Mouse (Mus musculus) hindbrain, embryonic 16.5 days (tissue): ENCODE results near the gene Syt1. TPM values are rescaled to one million over a fixed set of nuclear protein-coding genes. Genes with fewer than 3 reads are reported as not detected.
A peak's percentile ranks its signal among the peaks of the same experiment; 100 is the strongest.

Source experiments
- ATAC-seq: fragments of 200-750 bp; cut with Nextera tagmentation; 2 replicates; pipeline ENCODE4 v1.8.0; 2017; ENCODE audit warnings: moderate TSS enrichment, moderate library complexity
- H3K27ac ChIP-seq: fragments of 300-500 bp; sonication (generic); 2 replicates; pipeline ENCODE4 v1.5.1; 2014; ENCODE audit warnings: low read depth, mild to moderate bottlenecking, control low read depth, low read length, moderate library complexity
- H3K27me3 ChIP-seq: fragments of 300-500 bp; sonication (generic); replicated peaks from 2 replicates; pipeline ENCODE4 v1.6.1; 2014; ENCODE audit warnings: low read length; ENCODE audit not compliant: control insufficient read depth, insufficient read depth
- H3K36me3 ChIP-seq: fragments of 300-500 bp; sonication (generic); 2 replicates; pipeline ENCODE4 v1.6.1; 2014; ENCODE audit warnings: mild to moderate bottlenecking, low read length, moderate library complexity, mixed read lengths; ENCODE audit not compliant: control insufficient read depth, insufficient read depth
- H3K4me1 ChIP-seq: fragments of 300-500 bp; sonication (generic); 2 replicates; pipeline ENCODE4 v1.6.1; 2014; ENCODE audit warnings: low read depth, low read length; ENCODE audit not compliant: control insufficient read depth, insufficient read depth
- H3K4me2 ChIP-seq: fragments of 300-500 bp; sonication (generic); 2 replicates; pipeline ENCODE4 v1.6.1; 2014; ENCODE audit warnings: mild to moderate bottlenecking, low read length, control low read depth, moderate library complexity
- H3K4me3 ChIP-seq: fragments of 300-500 bp; sonication (generic); 2 replicates; pipeline ENCODE4 v1.5.1; 2014; ENCODE audit warnings: mild to moderate bottlenecking, low read length, control low read depth, moderate library complexity
- H3K9ac ChIP-seq: fragments of 300-500 bp; sonication (generic); 2 replicates; pipeline ENCODE4 v1.6.1; 2014; ENCODE audit warnings: low read depth, mild to moderate bottlenecking, control low read depth, low read length, moderate library complexity
- H3K9me3 ChIP-seq: fragments of 300-500 bp; sonication (generic); 2 replicates; pipeline ENCODE4 v1.6.1; 2014; ENCODE audit warnings: mild to moderate bottlenecking, low read length, moderate library complexity; ENCODE audit not compliant: control insufficient read depth
- WGBS: fragments of 180-500 bp; shearing (Covaris S2); extraction: QIAGEN DNeasy Blood & Tissue Kit; methylation state at CpG from one replicate; pipeline ENCODE4 v1.1.7; 2014; 5-methylcytosine and 5-hydroxymethylcytosine counted together
- polyA plus RNA-seq: library from polyadenylated mRNA; unstranded; fragments of >200 nt; fragmentation: Nextera tagmentation; extraction: Ambion mirVana; gene quantifications from 2 replicates; pipeline ENCODE4 v1.2.1, GENCODE M21; 2015

The Syt1 gene
- polyA plus RNA-seq, 1 experiment from 2014 or later: 149 TPM

- no peaks in the 10 kb centered on the region for H3K36me3 ChIP-seq
- no peak overlapping the region for H3K9ac ChIP-seq
- no peaks in the 10 kb centered on the region for H3K27me3 ChIP-seq
- H3K4me3 ChIP-seq: no peak overlapping the region
- no peak for ATAC-seq
- H3K4me2 ChIP-seq: no peak overlapping the region
- H3K4me1 ChIP-seq: no peaks in the 10 kb centered on the region
- no peak overlapping the region for H3K27ac ChIP-seq
- 58% methylated on average over 6 of the region's 6 CpGs for WGBS
- H3K9me3 ChIP-seq: no peaks in the 10 kb centered on the region
Observed at GRCm38 (mm10) chr10:108815339-108815738, 195.4 kb downstream of the Syt1 start.

DNA sequence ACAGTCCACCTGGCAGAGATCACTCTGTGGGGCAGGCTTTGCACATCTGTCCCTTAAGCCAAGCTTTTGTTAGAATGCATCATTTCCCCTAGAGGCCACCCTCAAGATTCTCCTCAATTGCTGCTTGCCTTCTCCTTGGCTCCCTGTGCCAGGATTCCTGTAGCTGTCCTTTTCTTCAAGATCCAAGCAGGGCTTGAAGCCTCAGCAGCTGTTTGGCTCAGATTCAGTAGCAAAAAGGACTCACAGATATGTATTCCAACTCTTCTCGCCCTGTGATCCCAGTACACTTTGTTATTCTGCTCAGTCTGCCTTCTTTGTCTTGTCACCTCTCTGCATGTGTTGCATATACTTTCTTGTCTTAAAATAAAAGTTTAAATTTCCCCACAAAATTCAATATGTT lies 206.4 kb downstream of the Syt1 start:
- H3K4me3 ChIP-seq: no peak overlapping the region
- H3K36me3 ChIP-seq: no peaks in the 10 kb centered on the region
- WGBS: 58% methylated on average over 1 of the region's 1 CpGs
- no peaks in the 10 kb centered on the region for H3K27me3 ChIP-seq
- ATAC-seq: no peak
- no peaks in the 10 kb centered on the region for H3K9me3 ChIP-seq
- H3K4me2 ChIP-seq: no peak overlapping the region
- H3K27ac ChIP-seq: no peak overlapping the region
- H3K9ac ChIP-seq: no peak overlapping the region
- no peaks in the 10 kb centered on the region for H3K4me1 ChIP-seq

- Histone ChIP-seq H3K4me1 (no peaks in the 10 kb centered on the region), H3K9ac (no peak overlapping the region), H3K4me3 (no peak overlapping the region), H3K36me3 (no peaks in the 10 kb centered on the region), H3K27me3 (no peaks in the 10 kb centered on the region), H3K4me2 (no peak overlapping the region), H3K27ac (no peak overlapping the region), H3K9me3 (no peaks in the 10 kb centered on the region)
- 76% methylated on average over 7 of the region's 7 CpGs for WGBS
- ATAC-seq: no peak
Observed at GRCm38 (mm10) chr10:108800776-108801175, 210.0 kb downstream of the Syt1 start.

- H3K27me3 ChIP-seq: no peaks in the 10 kb centered on the region
- ATAC-seq: no peak
- no peak overlapping the region for H3K4me3 ChIP-seq
- H3K27ac ChIP-seq: no peak overlapping the region
- H3K4me1 ChIP-seq: no peaks in the 10 kb centered on the region
- H3K9ac ChIP-seq: no peak overlapping the region
- no peak overlapping the region for H3K4me2 ChIP-seq
- WGBS: 66% methylated on average over 4 of the region's 4 CpGs
- H3K36me3 ChIP-seq: no peaks in the 10 kb centered on the region
- no peaks in the 10 kb centered on the region for H3K9me3 ChIP-seq
Observed at GRCm38 (mm10) chr10:108798826-108799225, 212.0 kb downstream of the Syt1 start.

DNA sequence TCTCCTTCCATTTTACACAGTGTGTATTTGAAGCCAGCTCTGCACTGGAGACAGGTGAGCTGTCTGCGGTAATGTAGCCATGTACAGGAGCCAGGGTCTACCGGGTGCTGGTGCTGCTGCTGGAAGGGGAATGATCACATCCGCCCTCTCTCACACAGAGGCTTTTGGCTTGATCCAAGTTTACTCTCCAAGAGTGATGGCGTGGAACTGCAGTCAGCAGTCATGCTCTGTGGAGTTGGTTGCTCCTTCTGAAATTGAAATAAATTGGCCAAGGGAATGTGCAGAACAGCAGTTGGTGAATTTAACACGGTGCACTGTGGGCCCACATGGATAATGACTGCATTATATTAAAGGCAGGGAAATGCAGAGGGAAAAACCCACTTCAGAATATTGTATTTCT lies 228.0 kb downstream of the Syt1 start:
- no peak overlapping the region for H3K27ac ChIP-seq

GRCm38 (mm10) chr10:108780614-108781013 lies 230.2 kb downstream of the Syt1 start:
- no peak overlapping the region for H3K9ac ChIP-seq
- no peak overlapping the region for H3K4me3 ChIP-seq
- 76% methylated on average over 3 of the region's 3 CpGs for WGBS
- H3K27ac ChIP-seq: no peak overlapping the region
- H3K4me2 ChIP-seq: no peak overlapping the region
- H3K4me1 ChIP-seq: peaks cover 9% of the 10 kb centered on the region
- ATAC-seq: no peak
- H3K27me3 ChIP-seq: no peaks in the 10 kb centered on the region
- no peaks in the 10 kb centered on the region for H3K36me3 ChIP-seq
- no peaks in the 10 kb centered on the region for H3K9me3 ChIP-seq

More for the DNA sequence above, 228.0 kb downstream of the Syt1 start:
- WGBS: 59% methylated on average over 5 of the region's 5 CpGs
- ATAC-seq: peak; percentile 75
- H3K27me3 ChIP-seq: no peaks in the 10 kb centered on the region
- no peak overlapping the region for H3K4me3 ChIP-seq
- no peaks in the 10 kb centered on the region for H3K36me3 ChIP-seq
- no peak overlapping the region for H3K9ac ChIP-seq
- H3K9me3 ChIP-seq: no peaks in the 10 kb centered on the region
- no peak overlapping the region for H3K4me2 ChIP-seq
- peaks cover 3% of the 10 kb centered on the region; the same call in 1 of the 2 replicates for H3K4me1 ChIP-seq

- H3K36me3 ChIP-seq: no peaks in the 10 kb centered on the region
- no peaks in the 10 kb centered on the region for H3K9me3 ChIP-seq
- 26% methylated on average over 8 of the region's 8 CpGs for WGBS
- H3K27me3 ChIP-seq: no peaks in the 10 kb centered on the region
- no peak overlapping the region for H3K4me3 ChIP-seq
- no peak overlapping the region for H3K9ac ChIP-seq
- no peak overlapping the region for H3K27ac ChIP-seq
- H3K4me1 ChIP-seq: peaks cover 5% of the 10 kb centered on the region
- H3K4me2 ChIP-seq: no peak overlapping the region
- no peak for ATAC-seq
Observed at GRCm38 (mm10) chr10:108776735-108777134, 234.0 kb downstream of the Syt1 start.

DNA sequence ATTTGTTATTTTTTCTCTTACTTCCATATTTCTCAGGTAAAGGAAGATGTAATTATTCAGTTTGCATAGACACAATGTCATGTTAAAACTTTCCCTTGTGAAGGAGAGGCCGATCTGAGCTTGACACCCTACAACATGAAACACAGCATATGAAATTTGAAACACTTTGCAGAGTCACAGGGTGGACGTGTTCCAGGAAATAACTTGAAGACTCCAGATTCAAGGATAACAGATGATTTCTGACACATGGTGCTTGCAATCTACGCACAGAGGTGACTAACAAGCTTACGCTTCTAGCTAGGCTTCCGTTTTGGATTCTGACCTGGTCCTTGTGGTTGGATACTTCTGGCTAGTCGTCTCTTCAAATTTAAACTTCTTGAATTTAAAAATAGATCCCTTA lies 239.7 kb downstream of the Syt1 start:
- Histone ChIP-seq H3K4me1 (no peaks in the 10 kb centered on the region), H3K27ac (no peak overlapping the region), H3K4me3 (no peak overlapping the region), H3K27me3 (no peaks in the 10 kb centered on the region), H3K9me3 (no peaks in the 10 kb centered on the region), H3K9ac (no peak overlapping the region), H3K4me2 (no peak overlapping the region), H3K36me3 (no peaks in the 10 kb centered on the region)
- ATAC-seq: no peak
- 80% methylated on average over 6 of the region's 6 CpGs for WGBS

DNA sequence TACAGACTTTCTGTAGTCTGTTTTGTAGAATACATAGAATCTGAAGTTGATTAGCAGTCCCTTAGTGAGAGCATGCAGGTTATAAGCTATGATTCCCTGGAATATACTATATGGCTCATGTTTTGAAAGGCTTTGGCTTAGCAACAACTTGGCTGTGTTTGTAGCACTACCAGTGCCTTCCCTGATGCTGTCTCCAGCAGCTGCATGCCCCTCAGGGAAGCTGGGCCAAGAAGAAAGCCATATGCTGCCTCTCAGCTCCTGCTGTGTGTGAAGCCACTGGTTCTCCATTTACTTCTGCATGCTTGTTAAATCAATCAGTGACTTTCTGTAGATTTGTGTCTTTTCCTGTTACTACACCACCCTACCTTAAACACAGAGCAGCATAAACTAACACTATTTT lies 245.2 kb downstream of the Syt1 start:
- no peak overlapping the region for H3K4me3 ChIP-seq
- peaks cover 3% of the 10 kb centered on the region; the same call in 1 of the 2 replicates for H3K4me1 ChIP-seq
- no peak overlapping the region for H3K4me2 ChIP-seq
- no peaks in the 10 kb centered on the region for H3K27me3 ChIP-seq
- peak; percentile 53; the same call in 1 of the 2 replicates for ATAC-seq
- no peak overlapping the region for H3K27ac ChIP-seq
- no peak overlapping the region for H3K9ac ChIP-seq
- H3K9me3 ChIP-seq: no peaks in the 10 kb centered on the region
- no peaks in the 10 kb centered on the region for H3K36me3 ChIP-seq

DNA sequence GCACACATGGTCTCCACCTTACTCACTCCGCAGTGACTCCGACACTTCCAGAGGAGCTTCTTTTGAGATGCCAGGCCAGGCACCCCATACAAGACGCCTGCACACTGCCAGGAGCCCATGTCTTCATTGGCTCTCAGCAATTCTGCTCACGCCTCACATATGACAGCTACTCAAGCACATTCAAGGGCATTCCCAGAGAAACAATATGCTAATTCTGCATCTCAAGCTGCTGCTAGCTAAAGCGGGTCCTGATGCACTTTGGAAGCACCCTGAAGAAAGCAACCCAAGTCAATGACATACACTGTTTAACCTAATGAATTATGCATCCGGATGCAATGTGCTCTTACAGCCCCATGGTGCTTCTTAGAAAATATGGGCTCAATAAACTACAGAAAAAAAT lies 247.1 kb downstream of the Syt1 start:
- H3K36me3 ChIP-seq: no peaks in the 10 kb centered on the region
- 68% methylated on average over 6 of the region's 6 CpGs for WGBS
- no peak overlapping the region for H3K4me2 ChIP-seq
- no peaks in the 10 kb centered on the region for H3K27me3 ChIP-seq
- no peak overlapping the region for H3K4me3 ChIP-seq
- peaks cover 3% of the 10 kb centered on the region; the same call in 1 of the 2 replicates for H3K4me1 ChIP-seq
- H3K27ac ChIP-seq: no peak overlapping the region; the same call in 1 of the 2 replicates
- peak; percentile 77 for ATAC-seq
- H3K9ac ChIP-seq: no peak overlapping the region
- no peaks in the 10 kb centered on the region for H3K9me3 ChIP-seq
